Mouse (Mus musculus): ENCODE results near the gene Higd1b.

DNA sequence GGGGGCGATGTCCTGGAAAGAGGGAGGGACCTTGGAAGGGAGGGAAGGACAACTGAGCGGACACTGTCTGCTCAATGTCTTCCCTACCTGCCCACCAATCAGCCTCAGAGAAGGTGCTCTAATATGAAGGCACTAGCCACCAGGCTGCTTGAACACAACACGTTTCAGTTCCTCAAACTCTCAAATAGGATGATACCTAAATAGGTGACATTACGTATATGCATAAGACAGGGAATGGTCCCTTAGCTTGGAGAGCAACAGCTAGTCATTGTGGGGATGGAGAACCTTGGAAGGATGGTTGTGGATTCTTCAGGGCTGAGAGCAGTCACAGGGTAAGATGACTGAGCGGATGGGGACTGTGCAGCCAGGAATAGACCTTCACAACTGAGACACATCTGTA is 51.8 kb downstream of the Higd1b start:
- no peak for TF ChIP-seq POLR2A (IDR thresholded peaks at IDR 0.05; ENCODE audit: insufficient read length, low read depth)
- no peak for TF ChIP-seq USF1 (IDR thresholded peaks at IDR 0.05; ENCODE audit: low read depth)
- no peak for TF ChIP-seq MAX (IDR thresholded peaks at IDR 0.05; ENCODE audit: low read depth)
- TF ChIP-seq TCF12 (IDR thresholded peaks at IDR 0.05; ENCODE audit: insufficient read depth, poor library complexity, severe bottlenecking) = no peak
- TF ChIP-seq POLR2AphosphoS2 (IDR thresholded peaks at IDR 0.05; ENCODE audit: insufficient read length, low read depth) = no peak
- no peak for TF ChIP-seq E2F4 (IDR thresholded peaks at IDR 0.05; ENCODE audit: insufficient read depth)

Measured in myocyte (in vitro differentiated cells).